Mouse (Mus musculus): ENCODE data around the gene Btbd16. TPM values are rescaled to one million over a fixed set of nuclear protein-coding genes. Genes with fewer than 3 reads are reported as not detected.
A peak's percentile ranks its signal among the peaks of the same experiment; 100 is the strongest.

Gene Btbd16
- polyA plus RNA-seq, 3 experiments from 2014 or later: 2.1 to 7.9 (median 7.2) TPM

- ATAC-seq: peak; percentile 96
Measured at GRCm38 (mm10) chr7:130865613-130866591, 92.0 kb downstream of the Btbd16 start, which contains the start of gene Plekha1. Gene Plekha1 (plus strand): TSS chr7:130865756.

- no peak for ATAC-seq
Measured at GRCm38 (mm10) chr7:130866640-130867039, 92.8 kb downstream of the Btbd16 start.

- no peak for ATAC-seq
Measured at GRCm38 (mm10) chr7:130867256-130867655, 93.4 kb downstream of the Btbd16 start.

Other genes with a start within 250 kb of the Btbd16 start
- 10 to 100 TPM; 10.5 to 15.3 (median 13.5) TPM for gene Nsmce4a, start 201.0 kb upstream of the Btbd16 start, polyA plus RNA-seq (2017; shearing (Covaris generic))
- 1 to 10 TPM; 3.7 to 8.8 (median 6.6) TPM for gene Tacc2, start 196.6 kb upstream of the Btbd16 start, polyA plus RNA-seq (2017; shearing (Covaris generic))
- 10 to 100 TPM; 13.8 to 36.3 (median 27.6) TPM for gene Plekha1, start 91.7 kb downstream of the Btbd16 start, polyA plus RNA-seq (2017; shearing (Covaris generic))
- not detected for gene Htra1, start 162.0 kb downstream of the Btbd16 start, polyA plus RNA-seq (2017; shearing (Covaris generic))

Measured in inflammation-experienced regulatory T-cells, adult 6 months (primary cell).